Mouse (Mus musculus) liver, embryonic 13.5 days (tissue): Measurements from ENCODE around the gene Olfr695. TPM values are rescaled to one million over a fixed set of nuclear protein-coding genes. Genes with fewer than 3 reads are reported as not detected.

Experiments
- ATAC-seq: fragments of 200-750 bp; cut with Nextera tagmentation; 2 replicates; pipeline ENCODE4 v1.8.0; 2017; ENCODE audit warnings: low read depth, mild to moderate bottlenecking, moderate number of reproducible peaks, moderate library complexity
- DNase-seq: peaks from one replicate; pipeline ENCODE4 v3.0.0; 2022
- H3K27ac ChIP-seq: fragments of 300-500 bp; sonication (generic); 2 replicates; pipeline ENCODE4 v1.5.1; 2015; ENCODE audit warnings: moderate library complexity, mild to moderate bottlenecking, inconsistent platforms
- H3K27me3 ChIP-seq: fragments of 300-500 bp; sonication (generic); 2 replicates; pipeline ENCODE4 v1.6.1; 2015; ENCODE audit warnings: mild to moderate bottlenecking, inconsistent platforms
- H3K36me3 ChIP-seq: fragments of 300-500 bp; sonication (generic); 2 replicates; pipeline ENCODE4 v1.6.1; 2015; ENCODE audit warnings: mild to moderate bottlenecking, inconsistent platforms
- H3K4me1 ChIP-seq: fragments of 300-500 bp; sonication (generic); replicated peaks from 2 replicates; pipeline ENCODE4 v1.6.1; 2015; ENCODE audit warnings: inconsistent platforms
- H3K4me2 ChIP-seq: fragments of 300-500 bp; sonication (generic); 2 replicates; pipeline ENCODE4 v1.6.1; 2015; ENCODE audit warnings: inconsistent platforms, mild to moderate bottlenecking, moderate library complexity
- H3K4me3 ChIP-seq: fragments of 300-500 bp; sonication (generic); replicated peaks from 2 replicates; pipeline ENCODE4 v1.5.1; 2015; ENCODE audit warnings: mild to moderate bottlenecking, inconsistent platforms
- H3K9ac ChIP-seq: fragments of 300-500 bp; sonication (generic); 2 replicates; pipeline ENCODE4 v1.6.1; 2015; ENCODE audit warnings: mild to moderate bottlenecking, inconsistent platforms
- H3K9me3 ChIP-seq: fragments of 300-500 bp; sonication (generic); replicated peaks from 2 replicates; pipeline ENCODE4 v1.6.1; 2016; ENCODE audit warnings: inconsistent platforms
- WGBS: fragments of 180-500 bp; shearing (Covaris S2); methylation state at CpG from one replicate; pipeline ENCODE4 v1.1.7; 2015; ENCODE audit not compliant: insufficient replicate concordance; 5-methylcytosine and 5-hydroxymethylcytosine counted together
- polyA plus RNA-seq: library from polyadenylated mRNA; unstranded; fragments of >200 nt; fragmentation: Nextera tagmentation; extraction: Ambion mirVana; gene quantifications from 2 replicates; pipeline ENCODE4 v1.2.1, GENCODE M21; 2015

Gene Olfr695
- polyA plus RNA-seq, 1 experiment from 2014 or later: not detected

GRCm38 (mm10) chr7:106692976-106693375, 23.2 kb downstream of the Olfr695 start:
- DNase-seq (no peak), ATAC-seq (no peak)
- no peaks in the 10 kb centered on the region for H3K36me3 ChIP-seq
- H3K9me3 ChIP-seq: no peaks in the 10 kb centered on the region
- H3K4me1 ChIP-seq: no peaks in the 10 kb centered on the region
- no peaks in the 10 kb centered on the region for H3K27me3 ChIP-seq
- H3K9ac ChIP-seq: no peak overlapping the region
- no peak overlapping the region for H3K27ac ChIP-seq
- H3K4me3 ChIP-seq: no peak overlapping the region
- no peak overlapping the region for H3K4me2 ChIP-seq
- 74% methylated on average over 3 of the region's 3 CpGs for WGBS

- Histone ChIP-seq H3K4me3 (no peak within 1 kb of the TSS), H3K9me3 (no peaks in the 10 kb centered on the region), H3K4me2 (no peak within 1 kb of the TSS), H3K36me3 (no peaks in the 10 kb centered on the region), H3K27ac (no peak within 1 kb of the TSS), H3K27me3 (no peaks in the 10 kb centered on the region), H3K4me1 (no peaks in the 10 kb centered on the region), H3K9ac (no peak within 1 kb of the TSS)
- 82% methylated on average over 1 of the region's 1 CpGs for WGBS
- DNase-seq (no peak), ATAC-seq (no peak)
These were observed 24.5 kb downstream of the Olfr695 start, which contains the start of gene Olfr694 for GRCm38 (mm10) chr7:106691714-106692113. TSS of gene Olfr694 (minus strand) at chr7:106691814.

GRCm38 (mm10) chr7:106685382-106685781, 30.8 kb downstream of the Olfr695 start:
- H3K36me3 ChIP-seq: no peaks in the 10 kb centered on the region
- no peaks in the 10 kb centered on the region for H3K4me1 ChIP-seq

GRCm38 (mm10) chr7:106680484-106680883, 35.7 kb downstream of the Olfr695 start, which contains the start of gene Olfr693:
TSS of gene Olfr693 (minus strand) at chr7:106680584.
- Histone ChIP-seq H3K9ac (no peak within 1 kb of the TSS), H3K4me2 (no peak within 1 kb of the TSS), H3K9me3 (no peaks in the 10 kb centered on the region), H3K4me3 (no peak within 1 kb of the TSS), H3K36me3 (no peaks in the 10 kb centered on the region), H3K27me3 (no peaks in the 10 kb centered on the region), H3K27ac (no peak within 1 kb of the TSS), H3K4me1 (no peaks in the 10 kb centered on the region)
- DNase-seq: no peak
- no peak for ATAC-seq

More at GRCm38 (mm10) chr7:106685382-106685781, 30.8 kb downstream of the Olfr695 start:
- Histone ChIP-seq H3K9ac (no peak overlapping the region), H3K4me2 (no peak overlapping the region), H3K27ac (no peak overlapping the region), H3K4me3 (no peak overlapping the region), H3K27me3 (no peaks in the 10 kb centered on the region), H3K9me3 (no peaks in the 10 kb centered on the region)
- DNase-seq: no peak
- WGBS: 76% methylated on average over 2 of the region's 2 CpGs
- no peak for ATAC-seq

Other genes with a start within 250 kb of the Olfr695 start
- gene Olfr693, start 35.8 kb downstream of the Olfr695 start, polyA plus RNA-seq: not detected in 2 replicates
- gene Olfr694, start 24.6 kb downstream of the Olfr695 start, polyA plus RNA-seq: not detected in 2 replicates
- gene Olfr697, start 26.0 kb upstream of the Olfr695 start, polyA plus RNA-seq: not detected in 2 replicates
- not detected in 2 replicates for gene Olfr698, start 39.0 kb upstream of the Olfr695 start, polyA plus RNA-seq
- gene Olfr699, start 76.8 kb upstream of the Olfr695 start, polyA plus RNA-seq: not detected in 2 replicates
- gene Olfr700, start 92.4 kb upstream of the Olfr695 start, polyA plus RNA-seq: not detected in 2 replicates
- gene Olfr701, start 97.7 kb upstream of the Olfr695 start, polyA plus RNA-seq: not detected in 2 replicates
- not detected in 2 replicates for gene Olfr702, start 117.5 kb upstream of the Olfr695 start, polyA plus RNA-seq
- gene Olfr703, start 127.0 kb upstream of the Olfr695 start, polyA plus RNA-seq: not detected in 2 replicates
- not detected in 2 replicates for gene Olfr704, start 146.8 kb upstream of the Olfr695 start, polyA plus RNA-seq
- gene Olfr705, start 160.5 kb upstream of the Olfr695 start, polyA plus RNA-seq: not detected in 2 replicates
- not detected in 2 replicates for gene Olfr706, start 171.8 kb upstream of the Olfr695 start, polyA plus RNA-seq
- gene Olfr707, start 184.8 kb upstream of the Olfr695 start, polyA plus RNA-seq: not detected in 2 replicates
- not detected in 2 replicates for gene Olfr1532-ps1, start 191.6 kb upstream of the Olfr695 start, polyA plus RNA-seq
- not detected in 2 replicates for gene Olfr709-ps1, start 215.8 kb upstream of the Olfr695 start, polyA plus RNA-seq
- not detected in 2 replicates for gene Olfr710, start 231.9 kb upstream of the Olfr695 start, polyA plus RNA-seq
- gene Olfr6, start 247.5 kb upstream of the Olfr695 start, polyA plus RNA-seq: not detected in 2 replicates